Mouse (Mus musculus): ENCODE data around the gene Mthfd1l. TPM values are rescaled to one million over a fixed set of nuclear protein-coding genes. Genes with fewer than 3 reads are reported as not detected.

The Mthfd1l gene
- total RNA-seq, 2 experiments from 2014 or later, result 16.1 to 16.9 TPM

DNA sequence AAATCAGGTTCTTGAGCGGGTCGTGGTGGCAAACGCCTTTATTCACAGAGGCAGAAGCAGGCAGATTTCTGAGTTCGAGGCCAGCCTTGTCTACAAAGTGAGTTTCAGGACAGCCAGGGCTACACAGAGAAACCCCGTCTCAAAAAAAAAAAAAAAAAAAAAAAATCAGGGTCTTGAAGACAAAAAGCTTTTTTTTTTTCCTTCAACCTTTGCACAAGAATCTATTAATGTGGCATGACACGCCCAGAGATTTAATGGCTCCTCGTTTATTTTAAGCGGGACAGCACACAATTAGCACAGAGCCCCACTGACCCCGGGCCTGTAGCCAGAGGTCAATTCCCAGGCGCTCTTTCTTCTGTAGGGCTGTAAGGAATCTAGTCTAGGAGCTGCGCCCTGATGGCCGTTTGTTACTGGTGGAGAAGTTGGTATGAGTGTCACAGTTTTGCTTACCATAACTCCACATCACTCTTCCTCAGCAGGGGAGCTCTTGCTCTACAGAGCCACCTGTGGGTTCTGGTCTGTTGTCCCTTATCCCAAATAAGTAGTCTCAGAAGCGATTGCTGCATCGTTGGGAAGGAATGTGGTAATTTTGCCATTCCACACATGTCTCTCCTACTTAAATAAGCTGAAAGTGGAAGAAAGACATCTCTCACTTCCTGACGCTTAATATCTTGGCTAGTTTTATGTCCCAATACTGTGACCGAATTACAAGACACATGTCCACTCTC is 172.3 kb downstream of the Mthfd1l start:
- no peak for DNase-seq (ENCODE audit: low spot score in 2 of 2)

DNA sequence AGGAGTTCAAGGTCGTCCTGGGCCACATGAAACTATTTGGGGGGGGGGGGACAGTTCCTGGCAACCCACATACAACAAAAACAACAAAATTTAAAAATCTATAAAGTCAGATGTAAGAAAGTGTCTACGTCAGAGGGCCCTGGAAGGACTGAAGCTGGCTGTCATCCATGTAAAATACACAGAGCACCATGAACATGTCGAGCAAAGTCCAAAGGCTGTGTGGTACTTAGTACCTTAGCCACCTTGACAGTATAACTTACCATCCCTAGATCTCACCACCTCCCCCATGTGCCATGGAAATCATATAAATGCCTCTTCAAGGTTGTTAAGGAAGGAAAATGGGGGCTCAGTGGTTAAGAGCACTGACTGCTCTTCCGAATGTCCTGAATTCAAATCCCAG is 174.0 kb downstream of the Mthfd1l start:
- DNase-seq (ENCODE audit: low spot score in 2 of 2), result no peak

DNA sequence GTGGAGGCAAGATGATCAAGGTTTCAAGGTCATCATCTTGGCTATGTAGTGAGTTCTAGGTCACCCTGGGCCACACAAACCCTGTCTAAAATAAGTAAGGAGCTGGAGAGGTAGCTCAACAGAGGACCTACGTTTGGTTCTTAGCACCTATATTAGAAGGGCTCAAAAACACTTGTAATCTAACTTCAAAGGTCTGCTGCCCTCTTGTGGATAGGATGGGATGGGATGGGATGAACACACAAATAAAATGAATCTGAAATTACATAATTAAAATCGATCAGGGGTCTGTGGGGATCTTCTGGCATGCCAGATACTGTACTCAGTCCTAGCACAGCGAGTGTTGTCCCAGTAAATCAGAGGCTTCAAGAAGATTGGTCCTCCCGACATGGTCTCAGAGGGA is 178.2 kb downstream of the Mthfd1l start:
- no peak for DNase-seq (ENCODE audit: low spot score in 2 of 2)

DNA sequence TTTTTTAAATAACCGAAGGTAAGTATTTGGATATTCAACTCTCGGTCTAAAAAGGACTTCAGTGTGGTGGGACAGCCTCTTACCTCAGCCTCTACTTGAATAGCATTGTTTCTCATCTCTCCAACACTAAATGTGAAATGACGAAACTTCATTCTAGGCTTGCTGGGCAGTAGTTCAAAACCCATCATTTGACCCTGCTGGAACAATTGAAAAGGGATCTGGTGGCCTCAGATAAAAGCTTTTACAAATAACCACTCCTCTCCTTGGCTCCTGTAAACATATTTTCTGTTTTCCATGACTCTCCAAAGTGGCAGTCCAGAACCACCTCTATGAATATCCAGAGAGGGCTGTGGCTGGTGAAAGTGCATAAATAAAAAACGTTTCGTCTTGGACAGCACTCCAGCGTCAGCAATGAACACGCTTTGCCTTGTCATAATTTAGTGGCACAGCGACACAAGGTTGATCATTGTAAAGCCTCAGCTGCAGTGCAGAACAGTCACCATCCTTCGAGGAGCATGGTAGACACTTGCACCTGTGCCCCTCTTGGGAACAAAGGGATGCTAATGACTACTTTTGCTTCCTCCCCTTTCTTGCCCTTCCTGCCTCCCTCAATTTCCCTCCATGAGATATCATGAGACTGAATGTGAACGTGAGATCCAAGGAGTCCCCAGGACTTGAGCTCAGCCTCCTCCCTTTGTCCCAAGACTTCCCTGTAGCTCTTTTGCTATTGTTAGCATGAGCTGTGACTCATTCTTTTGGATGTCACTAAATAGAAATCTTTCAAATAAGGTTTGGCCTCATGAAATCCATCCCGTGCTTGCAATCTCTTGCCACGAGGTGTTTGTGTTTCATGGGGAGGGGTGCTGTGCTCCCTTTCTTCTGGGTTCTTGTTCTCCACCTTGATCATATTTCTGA is 179.2 kb downstream of the Mthfd1l start:
- no peak for DNase-seq (ENCODE audit: low spot score in 2 of 2)

DNA sequence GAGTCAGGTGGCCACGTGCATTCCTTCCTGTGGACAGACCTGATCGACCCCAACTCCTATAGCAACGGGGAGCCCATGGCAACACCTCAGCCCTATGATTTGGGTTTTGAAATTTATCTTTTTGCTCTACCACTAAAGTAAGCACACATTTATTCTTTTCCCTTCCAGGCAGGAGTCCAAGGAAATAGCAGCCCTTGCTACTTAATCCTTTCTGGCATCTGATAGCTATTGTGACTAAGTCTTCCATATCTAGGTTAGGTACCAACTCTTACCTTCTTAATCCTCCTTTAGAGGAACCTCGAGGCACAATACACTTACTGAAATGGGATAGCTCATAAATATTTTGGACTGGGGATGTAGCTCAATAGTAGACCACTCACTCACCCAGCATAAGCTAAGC is 180.1 kb downstream of the Mthfd1l start:
- DNase-seq (ENCODE audit: low spot score in 2 of 2), result no peak

GRCm38 (mm10) chr10:4154035-4154434 is 181.1 kb downstream of the Mthfd1l start:
- no peak for DNase-seq (ENCODE audit: low spot score in 2 of 2)

DNA sequence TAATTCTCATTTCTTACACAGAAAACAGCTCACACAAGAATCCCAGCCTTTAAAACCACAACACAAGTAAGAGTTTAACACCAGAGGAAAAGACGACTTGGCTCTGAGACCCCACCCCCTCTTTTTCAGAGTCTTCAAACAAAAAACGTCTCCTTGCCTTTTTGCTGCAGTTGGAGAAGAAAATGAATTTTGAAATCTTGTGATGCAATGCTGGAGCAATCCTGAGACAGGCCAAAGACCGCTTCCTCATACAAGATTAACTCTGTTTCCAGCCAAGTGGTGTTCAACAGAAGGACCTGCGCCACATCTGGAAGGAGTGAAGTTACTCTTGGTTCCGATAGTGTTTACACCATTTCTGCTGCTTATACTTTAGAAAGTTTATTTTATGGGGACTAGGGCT is 182.6 kb downstream of the Mthfd1l start:
- no peak for DNase-seq (ENCODE audit: low spot score in 2 of 2)

- DNase-seq (ENCODE audit: low spot score in 2 of 2), result no peak
Measured at GRCm38 (mm10) chr10:4158533-4158932, 185.6 kb downstream of the Mthfd1l start.

DNA sequence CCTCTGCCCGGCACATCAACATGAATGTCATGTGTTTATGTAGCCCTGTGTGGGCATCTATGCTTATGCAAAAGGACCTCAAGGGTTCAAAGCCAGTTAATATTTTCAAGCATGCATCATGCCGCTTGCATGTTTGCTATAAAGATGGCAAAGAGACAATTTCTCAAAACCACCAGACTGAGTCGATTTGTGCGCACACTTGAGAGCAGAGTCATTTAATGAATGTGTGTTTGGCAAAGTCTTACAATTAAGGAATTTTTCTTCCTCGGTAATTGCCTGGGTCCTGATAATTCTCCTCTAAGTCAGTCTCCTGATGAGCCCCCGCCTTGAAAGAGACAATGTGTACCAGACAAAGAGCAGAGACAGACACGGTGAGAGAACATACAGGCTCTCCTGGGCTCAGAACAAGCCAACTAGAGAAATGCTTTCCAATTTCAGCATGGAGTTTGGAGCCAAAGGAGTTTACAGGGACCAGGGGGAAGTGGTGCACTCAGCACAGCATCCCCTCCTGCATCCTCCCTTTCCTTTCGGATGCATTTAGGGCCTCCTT is 186.7 kb downstream of the Mthfd1l start:
- no peak for DNase-seq (ENCODE audit: low spot score in 2 of 2)

DNA sequence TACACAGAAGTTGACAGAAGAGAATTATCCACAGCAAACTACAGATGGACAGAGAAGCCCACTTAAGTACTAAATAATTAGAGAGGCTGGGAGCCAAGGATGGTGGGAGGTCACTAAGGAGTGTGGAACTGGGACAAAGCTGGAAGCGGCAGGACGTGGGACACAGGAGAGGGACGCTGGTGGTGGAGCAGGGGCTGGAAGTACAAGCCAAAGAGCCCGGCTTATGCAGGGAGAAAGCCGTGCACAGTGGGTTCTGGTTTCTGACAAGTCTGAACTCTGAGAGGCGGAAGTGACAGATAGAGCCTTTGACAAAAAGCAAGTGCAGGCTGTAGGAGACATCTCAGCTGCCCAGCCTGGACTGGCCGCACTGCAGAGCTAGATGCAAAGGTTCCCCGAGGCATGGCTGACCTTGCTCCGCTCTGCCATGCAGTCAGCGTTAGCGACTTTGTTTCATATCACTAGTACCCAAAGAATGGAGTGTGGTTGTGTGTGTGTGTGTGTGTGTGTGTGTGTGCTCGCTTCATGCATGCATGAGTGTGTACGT is 187.4 kb downstream of the Mthfd1l start:
- DNase-seq (ENCODE audit: low spot score in 2 of 2), result no peak

DNA sequence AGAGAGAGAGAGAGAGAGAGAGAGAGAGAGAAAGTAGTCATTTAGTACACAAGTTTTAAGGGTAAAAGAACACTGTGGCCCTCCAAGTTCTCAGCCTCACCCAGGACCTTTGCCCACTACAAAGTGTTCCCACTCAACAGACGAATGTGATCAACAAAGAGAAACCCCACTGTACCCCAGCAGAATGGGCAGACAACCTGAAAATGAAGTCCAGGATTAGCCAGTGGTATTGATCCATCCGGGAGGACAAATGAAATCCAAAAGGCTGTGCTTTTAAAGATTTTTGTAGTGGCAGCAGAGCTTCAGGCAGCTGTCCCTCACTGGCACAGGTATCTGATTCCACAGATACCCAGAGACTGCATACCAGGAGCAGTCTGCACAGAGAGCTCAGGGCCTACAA is 189.1 kb downstream of the Mthfd1l start:
- no peak for DNase-seq (ENCODE audit: low spot score in 2 of 2)

DNA sequence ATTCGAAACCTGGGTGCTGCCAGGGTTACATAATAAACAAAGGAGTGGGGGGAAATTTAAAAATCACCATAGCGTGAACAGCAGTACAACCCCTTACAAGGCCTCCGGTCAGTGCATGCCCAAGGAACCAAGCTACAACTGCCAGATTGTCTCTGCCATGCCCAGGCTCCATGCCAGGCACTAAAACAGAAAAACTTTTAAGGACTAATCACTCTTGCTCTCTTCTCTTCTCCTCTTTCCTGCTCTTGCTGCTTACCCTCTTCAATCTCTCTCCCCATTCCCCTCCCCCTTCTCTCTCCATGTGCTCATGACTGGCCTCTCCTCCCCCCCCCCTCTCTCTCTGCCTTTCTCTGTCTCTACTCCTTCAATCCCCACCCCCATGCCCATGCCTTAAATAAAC is 190.1 kb downstream of the Mthfd1l start:
- DNase-seq (ENCODE audit: low spot score in 2 of 2), result no peak

DNA sequence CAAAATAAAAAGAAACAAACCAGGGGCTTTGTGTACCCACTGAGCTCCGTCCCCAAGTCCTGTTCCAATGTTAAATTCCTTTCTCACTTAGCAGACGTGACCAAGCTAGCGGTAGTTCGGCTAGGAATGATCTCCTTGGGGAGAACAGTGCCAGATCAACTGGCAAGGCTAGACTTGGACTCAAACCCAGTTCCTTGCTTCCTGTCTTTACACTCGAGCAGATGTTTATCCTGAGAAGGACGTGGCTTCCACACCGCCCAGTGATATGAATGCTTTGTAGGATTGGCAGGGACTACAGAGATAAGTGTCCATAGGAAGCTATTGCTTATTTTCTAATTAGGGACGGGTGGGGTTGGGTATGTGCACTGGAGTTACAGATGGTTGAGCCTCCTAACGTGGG is 191.8 kb downstream of the Mthfd1l start:
- DNase-seq (ENCODE audit: low spot score in 2 of 2), result no peak

- no peak for DNase-seq (ENCODE audit: low spot score in 2 of 2)
Measured at GRCm38 (mm10) chr10:4168222-4168798, 195.4 kb downstream of the Mthfd1l start.

GRCm38 (mm10) chr10:4174229-4174628 is 201.3 kb downstream of the Mthfd1l start:
- no peak for DNase-seq (ENCODE audit: low spot score in 2 of 2)

DNA sequence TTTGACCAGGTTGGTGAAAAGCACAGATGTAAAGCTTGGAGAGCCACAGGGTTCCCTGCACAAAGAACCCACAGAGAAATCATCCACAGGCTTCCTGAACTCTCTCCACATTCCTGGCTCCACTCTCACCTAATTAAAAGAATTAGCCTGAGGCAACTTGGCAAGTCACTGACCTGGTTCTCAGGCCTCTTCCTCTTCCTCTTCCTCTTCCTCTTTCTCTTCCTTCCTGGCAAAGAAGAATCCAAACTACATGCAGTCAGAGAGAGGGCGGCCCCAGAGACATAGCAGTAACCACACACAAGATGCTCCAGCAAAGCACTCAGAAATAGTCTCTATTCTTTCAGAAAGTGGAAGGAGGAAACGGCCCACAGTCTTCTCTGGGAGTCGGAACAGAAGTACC is 201.8 kb downstream of the Mthfd1l start:
- DNase-seq (ENCODE audit: low spot score in 2 of 2), result no peak

DNA sequence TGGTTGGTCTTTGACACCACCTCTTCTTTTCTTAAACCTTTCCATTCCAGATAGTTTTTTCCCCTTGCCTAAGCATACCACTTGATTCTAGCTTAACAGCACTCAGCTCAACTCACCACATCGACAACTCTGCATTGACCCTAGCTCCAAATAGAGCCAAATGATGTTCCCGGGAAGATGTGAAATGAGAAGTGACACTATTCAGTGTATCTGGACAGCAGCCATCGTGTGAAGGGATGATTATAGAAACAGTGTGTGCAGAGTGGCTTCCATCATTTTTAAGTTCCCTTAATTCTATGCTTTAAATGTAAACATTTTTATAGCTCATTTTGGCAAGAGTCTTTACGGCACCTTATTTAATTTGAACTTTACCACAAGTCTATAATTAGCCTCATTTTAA is 204.4 kb downstream of the Mthfd1l start:
- no peak for DNase-seq (ENCODE audit: low spot score in 2 of 2)

GRCm38 (mm10) chr10:4179049-4179790 is 206.3 kb downstream of the Mthfd1l start:
- DNase-seq (ENCODE audit: low spot score in 2 of 2), result no peak

DNA sequence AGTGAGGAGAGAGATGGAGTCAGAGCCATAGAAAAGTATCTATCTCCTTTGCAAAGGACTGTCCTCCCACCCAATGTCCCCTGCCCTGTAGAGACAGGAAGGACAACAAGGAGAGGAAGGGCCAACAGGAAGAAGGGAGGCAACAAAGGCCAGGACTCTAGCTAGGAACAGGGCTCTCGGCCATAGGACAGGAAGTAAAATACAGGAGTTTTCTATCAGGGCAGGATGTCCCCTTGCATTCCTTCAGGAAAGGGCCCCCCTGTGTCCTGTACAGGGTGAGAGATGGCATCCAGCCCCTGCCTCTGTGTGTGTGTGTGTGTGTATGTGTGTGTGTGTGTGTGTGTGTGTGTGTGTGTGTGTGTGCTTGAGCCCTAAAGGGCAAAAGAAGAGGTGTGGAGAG is 209.0 kb downstream of the Mthfd1l start:
- no peak for DNase-seq (ENCODE audit: low spot score in 2 of 2)

GRCm38 (mm10) chr10:4182406-4182805 is 209.5 kb downstream of the Mthfd1l start:
- no peak for DNase-seq (ENCODE audit: low spot score in 2 of 2)

Measured in adrenal gland, postnatal 4 days (tissue).